Mouse (Mus musculus): ENCODE measurements at regions not wholly inside any gene's neighbourhood (a gene's known extent, or its start where the extent isn't known, plus 50 kb on each side); places are given as distances from the start of the nearest gene placed in this dataset.

DNA sequence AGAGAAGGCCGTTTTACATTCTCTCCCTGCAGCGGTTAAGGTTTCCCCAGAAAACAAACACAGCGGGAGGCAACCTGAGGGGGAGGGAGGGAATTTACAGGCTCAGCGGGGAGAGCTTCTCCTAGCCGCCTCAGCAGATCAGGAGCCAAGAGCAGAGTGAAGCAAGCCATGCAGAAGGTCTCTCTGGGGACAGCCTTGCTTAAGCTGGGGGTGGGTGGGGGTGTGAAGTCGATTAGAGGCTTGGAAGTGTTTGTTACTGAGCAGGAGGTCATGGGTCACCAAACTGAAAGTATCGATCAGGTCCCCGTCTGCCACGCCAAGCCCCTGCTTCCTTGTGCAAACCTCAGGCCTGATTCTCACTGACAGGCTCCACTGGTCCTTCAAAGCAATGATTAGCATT, 58.7 kb upstream of the Nfasc start:
- Histone ChIP-seq H3K4me3 (ENCODE audit: low read depth, low read length) (no peak overlapping the region), H3K4me1 (ENCODE audit: control insufficient read depth, insufficient read depth) (no peaks in the 10 kb centered on the region), H3K9ac (replicated peaks; ENCODE audit: low read depth, low read length) (no peak overlapping the region), H3K4me2 (ENCODE audit: low read depth, low read length) (no peak overlapping the region), H3K36me3 (replicated peaks; ENCODE audit: control insufficient read depth, insufficient read depth, low read length) (no peaks in the 10 kb centered on the region), H3K27ac (ENCODE audit: low read depth) (no peak overlapping the region), H3K9me3 (replicated peaks; ENCODE audit: control insufficient read depth, low read length) (no peaks in the 10 kb centered on the region), H3K27me3 (ENCODE audit: control insufficient read depth, insufficient read depth, low read length) (peaks cover 19% of the 10 kb centered on the region)
- WGBS: 6% methylated on average over 9 of the region's 9 CpGs
- no peak for TF ChIP-seq CTCF (IDR thresholded peaks at IDR 0.05; ENCODE audit: low read depth)
- no peak for TF ChIP-seq EP300 (IDR thresholded peaks at IDR 0.05; ENCODE audit: low read depth)
- ATAC-seq (ENCODE audit: insufficient read depth, low read depth) (no peak), DNase-seq (ENCODE audit: low spot score) (no peak)

- 3% methylated on average over 6 of the region's 6 CpGs for WGBS
Measured at GRCm38 (mm10) chr1:132799258-132799657, 57.7 kb upstream of the Nfasc start.

GRCm38 (mm10) chr1:132794462-132794861, 52.9 kb upstream of the Nfasc start:
- Histone ChIP-seq H3K9me3 (replicated peaks; ENCODE audit: control insufficient read depth, low read length) (no peaks in the 10 kb centered on the region), H3K4me2 (ENCODE audit: low read depth, low read length) (no peak overlapping the region), H3K27ac (ENCODE audit: low read depth) (no peak overlapping the region), H3K4me1 (ENCODE audit: control insufficient read depth, insufficient read depth) (no peaks in the 10 kb centered on the region), H3K27me3 (ENCODE audit: control insufficient read depth, insufficient read depth, low read length) (peaks cover 6% of the 10 kb centered on the region; the same call in 1 of the 2 replicates), H3K36me3 (replicated peaks; ENCODE audit: control insufficient read depth, insufficient read depth, low read length) (no peaks in the 10 kb centered on the region), H3K9ac (replicated peaks; ENCODE audit: low read depth, low read length) (no peak overlapping the region), H3K4me3 (ENCODE audit: low read depth, low read length) (no peak overlapping the region)
- DNase-seq (ENCODE audit: low spot score) (no peak), ATAC-seq (ENCODE audit: insufficient read depth, low read depth) (no peak)
- 79% methylated on average over 1 of the region's 1 CpGs for WGBS
- TF ChIP-seq CTCF (IDR thresholded peaks at IDR 0.05; ENCODE audit: low read depth) (no peak), EP300 (IDR thresholded peaks at IDR 0.05; ENCODE audit: low read depth) (no peak)

More at GRCm38 (mm10) chr1:132799258-132799657, 57.7 kb upstream of the Nfasc start:
- Histone ChIP-seq H3K9ac (replicated peaks; ENCODE audit: low read depth, low read length) (no peak overlapping the region), H3K27me3 (ENCODE audit: control insufficient read depth, insufficient read depth, low read length) (peaks cover 19% of the 10 kb centered on the region), H3K27ac (ENCODE audit: low read depth) (no peak overlapping the region), H3K4me3 (ENCODE audit: low read depth, low read length) (no peak overlapping the region), H3K9me3 (replicated peaks; ENCODE audit: control insufficient read depth, low read length) (no peaks in the 10 kb centered on the region), H3K36me3 (replicated peaks; ENCODE audit: control insufficient read depth, insufficient read depth, low read length) (no peaks in the 10 kb centered on the region), H3K4me2 (ENCODE audit: low read depth, low read length) (no peak overlapping the region), H3K4me1 (ENCODE audit: control insufficient read depth, insufficient read depth) (no peaks in the 10 kb centered on the region)
- peak; percentile 36; the same call in 1 of the 2 replicates for ATAC-seq (ENCODE audit: insufficient read depth, low read depth)
- DNase-seq (ENCODE audit: low spot score): peak; percentile 76
- TF ChIP-seq EP300 (IDR thresholded peaks at IDR 0.05; ENCODE audit: low read depth) (no peak), CTCF (IDR thresholded peaks at IDR 0.05; ENCODE audit: low read depth) (no peak)
